Mouse (Mus musculus) testis, adult 2 months (tissue): ENCODE results near the gene Clpsl2.

Experiments used
- CTCF ChIP-seq: fragments of 200-500 bp; IDR thresholded peaks from 2 replicates; pipeline ENCODE4 v1.5.1; 2012; ENCODE audit warnings: low read depth, mild to moderate bottlenecking, inconsistent platforms, low read length, moderate library complexity; ENCODE audit not compliant: control insufficient read depth, insufficient read depth, insufficient replicate concordance
- POLR2A ChIP-seq: fragments of 200-500 bp; IDR thresholded peaks from 2 replicates; pipeline ENCODE4 v1.6.1; 2012; ENCODE audit warnings: low read depth, mild to moderate bottlenecking, inconsistent platforms, low read length, moderate library complexity; ENCODE audit not compliant: control insufficient read depth

- TF ChIP-seq POLR2A (no peak), CTCF (no peak)
Measured at GRCm38 (mm10) chr17:28521071-28521726, 28.0 kb upstream of the Clpsl2 start.
